In genomic region chr16:18172266-18172855, GRCm38 (mm10) we compare ENCODE assay signal across 9 mouse cellular contexts. TPM values are rescaled to one million over a fixed set of nuclear protein-coding genes. Genes with fewer than 3 reads are reported as not detected.
DNase-seq lines count a peak whose midpoint lies in the region; ATAC-seq and TF ChIP-seq lines count a peak whose summit lies in the region.
"Had no signal": no experiment of that assay in that cellular context is flagged by ENCODE, and none has a peak within 500 bp of the region (broad histone marks: within the 10 kb centered on the region; RNA-seq: fewer than 3 reads in every experiment).

No protein-coding gene starts in this region.

- ATAC-seq in megakaryocyte, adult 5-6 weeks (ENCODE audit: poor library complexity, severe bottlenecking), result peak; percentile 72

- H3K9ac ChIP-seq in ES-E14 (ENCODE audit: insufficient read depth, low read depth, low read length, poor library complexity, severe bottlenecking), result no peak overlapping the region
- H3K9ac ChIP-seq: heart, embryonic 15.5 days had no signal

- no peaks in the 10 kb centered on the region for H3K4me1 ChIP-seq in ES-E14 (ENCODE audit: control insufficient read depth in 2 of 2, insufficient read depth in 2 of 2, low read length in 2 of 2, poor library complexity in 1 of 2)
- H3K4me1 ChIP-seq in embryonic facial prominence, embryonic 10.5 days, result peaks cover 8% of the 10 kb centered on the region

- no peaks in the 10 kb centered on the region for H3K9me3 ChIP-seq in ES-E14 (ENCODE audit: control insufficient read depth, insufficient read depth, low read depth, low read length)
- no peaks in the 10 kb centered on the region for H3K9me3 ChIP-seq in embryonic facial prominence, embryonic 10.5 days
- H3K9me3 ChIP-seq: heart, embryonic 15.5 days had no signal

- intact Hi-C loops in heart, postnatal 36 days (cut with DNase I), result loop anchor here (1.0 to 2.0 kb wide), 3 partner anchors 36 to 64 kb away; partner anchors contain the start of gene Rtn4r

- no peak overlapping the region for H3K27ac ChIP-seq in ES-E14 (ENCODE audit: insufficient read depth, low read depth, low read length, poor library complexity, severe bottlenecking)
- no peak overlapping the region for H3K27ac ChIP-seq in embryonic facial prominence, embryonic 10.5 days (replicated peaks)
- H3K27ac ChIP-seq: heart, embryonic 15.5 days had no signal

- H3K36me3 ChIP-seq in ES-E14 (ENCODE audit: control insufficient read depth, insufficient read depth, low read length, poor library complexity, severe bottlenecking), result no peaks in the 10 kb centered on the region
- no peaks in the 10 kb centered on the region for H3K36me3 ChIP-seq in embryonic facial prominence, embryonic 10.5 days (replicated peaks)
- H3K36me3 ChIP-seq: heart, embryonic 15.5 days had no signal

- no peak overlapping the region for H3K4me3 ChIP-seq in ES-E14 (ENCODE audit: insufficient read depth in 1 of 2, low read depth in 1 of 2, low read length in 2 of 2, poor library complexity in 1 of 2, severe bottlenecking in 1 of 2)
- no peak overlapping the region for H3K4me3 ChIP-seq in embryonic facial prominence, embryonic 10.5 days
- H3K4me3 ChIP-seq: heart, embryonic 15.5 days had no signal

- in situ Hi-C loops in ES-E14 (cut with MboI; ENCODE audit: low sequenced_read_pairs in 2 of 2, unreplicated experiment in 2 of 2), result no loop called here

- peaks cover 13% of the 10 kb centered on the region; the same call in 1 of the 2 replicates for H3K27me3 ChIP-seq in embryonic facial prominence, embryonic 10.5 days (replicated peaks; ENCODE audit: low read depth, poor library complexity, severe bottlenecking)

- peak; percentile 54 for DNase-seq in ES-E14 (ENCODE audit: low read depth, low spot score)
- peak; percentile 86 to 88 for DNase-seq in adrenal gland, postnatal 36 days
- DNase-seq in embryonic facial prominence, embryonic 10.5 days (ENCODE audit: low spot score), result peak; percentile 83
- DNase-seq in heart, postnatal 36 days, result peak; percentile 74 to 84
- DNase-seq in layer of hippocampus, adult 9-11 months, result peak; percentile 70
- peak; percentile 93 for DNase-seq in right cerebral cortex, postnatal 14 days
- DNase-seq in urinary bladder, postnatal 36 days (ENCODE audit: low spot score in 2 of 2), result peak; percentile 59 to 72

- 13% methylated on average over 7 of the region's 7 CpGs for WGBS in embryonic facial prominence, embryonic 10.5 days

TF ChIP-seq in ES-E14, 5 proteins besides CTCF, POLR2A, EP300 and RAD21:
- TF ChIP-seq HCFC1 (IDR thresholded peaks at IDR 0.05; ENCODE audit: borderline replicate concordance, insufficient read depth, low read length) (no peak), CHD2 (IDR thresholded peaks at IDR 0.05; ENCODE audit: low read depth, low read length) (no peak), ZC3H11A (IDR thresholded peaks at IDR 0.05; ENCODE audit: borderline replicate concordance, low read depth, low read length) (no peak)

RNA-seq across cellular contexts. Expression of gene Rtn4r, which starts 44.9 kb away (rescaled TPM):
- total RNA-seq in ES-E14 (2012; rRNA removed), result 0.22 and 0.48 TPM in 2 replicates
- under 1 TPM in 1 of 2 experiments, not detected in 1; 0.20 TPM for total RNA-seq in adrenal gland, postnatal 36 days (2021)
- polyA plus RNA-seq in embryonic facial prominence, embryonic 10.5 days (2016; fragmentation: Nextera tagmentation; extraction: Ambion mirVana), result 0.87 and 1.4 TPM in 2 replicates
- total RNA-seq in heart, postnatal 36 days (2021), result 1 to 10 TPM; 2.1 to 6.0 TPM
- total RNA-seq in megakaryocyte, adult 5-6 weeks (2015), result 0.36 and 0.85 TPM in 2 replicates
- total RNA-seq in megakaryocyte, adult 5-6 weeks (2017), result 0.26 TPM in 1 of 2 replicates, not detected in the other

RNA-seq across cellular contexts. Expression of gene Ccdc188, which starts 45.3 kb away (rescaled TPM):
- not detected in 2 replicates for total RNA-seq in ES-E14 (2012; rRNA removed)
- not detected for total RNA-seq in adrenal gland, postnatal 36 days (2021)
- polyA plus RNA-seq in embryonic facial prominence, embryonic 10.5 days (2016; fragmentation: Nextera tagmentation; extraction: Ambion mirVana), result not detected in 2 replicates
- total RNA-seq in heart, postnatal 36 days (2021), result not detected
- total RNA-seq in megakaryocyte, adult 5-6 weeks (2015), result not detected in 2 replicates
- total RNA-seq in megakaryocyte, adult 5-6 weeks (2017), result not detected in 2 replicates
- polyA plus RNA-seq: heart, embryonic 15.5 days had no signal
